Mouse (Mus musculus): ENCODE measurements around the gene AF067063.

- TF ChIP-seq POLR2A (IDR thresholded peaks at IDR 0.05; ENCODE audit: extremely low read depth, insufficient read depth, low read length) (no peak), CTCF (IDR thresholded peaks at IDR 0.05; ENCODE audit: low read depth, low read length) (no peak)
Measured at GRCm38 (mm10) chr13:119789851-119790717, 39.9 kb downstream of the AF067063 start.

All from liver, adult 2 months (tissue).